Mouse (Mus musculus): ENCODE results near the gene Lad1.

Gene Lad1

DNA sequence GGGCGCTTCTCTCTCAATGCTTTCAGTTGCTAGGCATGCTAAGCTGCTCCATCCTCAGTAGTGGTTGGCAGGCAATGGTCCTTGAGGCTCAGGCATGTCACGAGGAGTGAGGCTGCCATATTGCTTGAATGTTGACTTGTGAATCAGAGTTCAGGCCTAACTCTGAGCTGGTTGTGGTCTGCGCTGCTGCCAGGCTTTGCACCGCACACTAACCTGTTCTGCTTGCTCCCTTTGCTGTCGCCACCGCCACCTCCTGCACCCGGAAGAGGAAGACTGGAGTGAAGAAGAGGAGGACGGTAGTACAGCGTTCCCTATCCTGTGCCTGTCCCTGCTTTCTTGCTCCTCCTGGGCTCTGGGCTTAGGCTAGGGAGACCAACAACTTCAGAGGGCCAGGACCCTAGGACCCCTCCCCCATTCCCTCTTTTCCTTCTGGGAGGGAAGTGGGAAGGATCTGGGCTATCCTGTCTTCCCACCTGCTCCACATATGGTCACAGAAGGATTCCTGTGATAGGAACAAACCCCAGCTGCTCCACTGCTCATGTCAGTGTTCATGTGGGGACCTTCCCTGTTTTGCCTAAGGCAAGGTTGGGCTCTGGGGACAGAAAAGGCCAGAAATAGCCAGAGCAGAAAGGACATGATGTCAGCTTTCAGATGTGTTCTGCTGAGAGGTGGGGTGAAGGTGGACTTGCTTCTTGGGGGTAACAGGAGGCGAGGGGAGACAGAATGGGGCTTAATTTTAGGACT, 25.3 kb downstream of the Lad1 start:
- in situ Hi-C loops (cut with MboI, MseI) = no loop called here

DNA sequence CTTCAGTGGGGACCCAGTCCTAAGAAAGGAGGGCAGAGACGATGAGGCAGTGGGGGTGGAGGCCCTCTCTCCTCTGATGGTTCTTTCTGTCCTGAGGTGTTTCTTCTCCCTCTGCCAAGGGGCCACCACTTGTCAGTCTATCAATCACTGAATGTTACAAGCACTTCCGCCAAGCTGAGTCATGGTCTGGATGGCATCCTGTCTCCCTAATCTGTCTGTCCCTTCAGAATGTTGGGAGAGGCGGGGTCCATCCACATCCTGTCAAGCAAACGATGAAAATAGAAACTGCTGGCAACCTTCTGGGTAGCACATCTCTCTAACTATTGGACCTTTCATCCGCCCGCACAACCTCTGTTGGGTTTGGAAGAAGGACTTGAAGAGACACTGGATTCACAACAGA, 26.1 kb downstream of the Lad1 start:
- in situ Hi-C loops (cut with MboI, MseI) = no loop called here

DNA sequence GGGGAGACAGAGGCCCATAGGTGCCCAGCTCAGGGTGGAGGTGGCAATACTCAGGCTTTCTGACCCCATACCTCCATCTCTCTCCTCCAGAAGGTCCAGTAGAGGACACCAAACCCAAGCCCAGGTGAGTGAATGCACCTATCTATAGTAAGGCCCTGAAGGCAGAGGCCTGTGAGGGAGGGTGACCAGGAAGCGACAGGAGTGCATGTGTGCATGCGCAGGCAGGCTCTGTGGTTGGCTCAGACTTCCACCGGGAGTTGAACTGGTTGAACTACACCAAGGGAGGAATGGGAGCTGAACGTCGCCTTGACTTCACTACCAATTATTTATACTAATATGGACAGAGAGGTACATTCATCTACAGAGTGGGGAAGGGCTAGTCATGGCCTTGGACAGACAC, 28.2 kb downstream of the Lad1 start:
- in situ Hi-C loops (cut with MboI, MseI) = no loop called here

DNA sequence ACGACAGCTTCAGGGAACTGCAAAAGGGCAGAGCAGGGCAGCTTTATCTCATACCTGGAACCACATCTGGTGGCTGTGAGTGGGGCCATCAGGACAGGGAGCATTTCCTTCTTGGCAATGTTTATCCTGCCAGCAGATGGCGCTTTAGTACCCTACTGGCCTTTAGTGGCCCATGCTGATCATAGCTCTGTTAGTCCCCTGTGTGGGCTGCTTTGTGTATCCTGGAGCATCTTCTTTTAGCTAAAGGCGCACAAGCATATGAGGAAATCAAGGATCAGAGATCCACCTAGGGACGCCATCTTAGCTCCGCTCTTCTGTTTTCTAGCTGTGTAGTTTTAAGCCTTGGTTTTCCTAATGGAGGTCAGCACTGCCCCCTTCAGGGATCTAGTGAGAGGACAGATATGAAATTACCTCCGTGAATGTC, 28.8 kb downstream of the Lad1 start:
- in situ Hi-C loops (cut with MboI, MseI) = no loop called here

DNA sequence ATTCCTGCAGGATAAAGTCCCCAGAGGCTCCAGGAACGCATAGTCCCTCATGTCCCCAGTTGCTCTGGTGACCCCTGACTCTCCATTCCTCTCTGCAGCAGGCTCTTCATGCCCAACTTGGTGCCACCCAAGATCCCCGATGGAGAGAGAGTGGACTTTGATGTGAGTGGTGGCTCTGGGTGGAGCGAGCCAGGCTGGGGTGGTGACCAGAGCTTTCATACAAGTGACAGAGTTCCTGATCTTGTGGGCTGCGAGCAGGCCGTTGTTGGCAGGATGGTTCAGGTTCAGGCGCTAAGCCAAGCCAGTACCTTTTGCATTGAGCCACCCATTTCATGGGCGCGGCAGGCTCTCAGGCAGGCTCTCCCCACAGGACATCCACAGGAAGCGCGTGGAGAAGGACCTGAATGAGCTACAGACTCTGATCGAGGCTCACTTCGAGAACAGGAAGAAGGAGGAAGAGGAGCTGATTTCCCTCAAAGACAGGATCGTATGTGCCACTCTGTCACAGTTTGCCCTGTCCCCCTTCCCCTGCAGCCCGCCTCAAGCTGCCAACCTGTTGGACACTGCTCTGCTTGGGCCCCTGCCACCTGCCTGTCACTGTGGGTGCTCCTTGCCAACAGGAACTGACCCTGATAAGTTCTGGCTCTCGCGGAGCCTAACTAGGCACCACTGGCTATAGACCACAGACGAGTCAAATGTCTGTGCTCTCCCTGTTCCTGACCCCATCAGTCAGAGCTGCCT, 29.4 kb downstream of the Lad1 start:
- in situ Hi-C loops (cut with MboI, MseI) = no loop called here

DNA sequence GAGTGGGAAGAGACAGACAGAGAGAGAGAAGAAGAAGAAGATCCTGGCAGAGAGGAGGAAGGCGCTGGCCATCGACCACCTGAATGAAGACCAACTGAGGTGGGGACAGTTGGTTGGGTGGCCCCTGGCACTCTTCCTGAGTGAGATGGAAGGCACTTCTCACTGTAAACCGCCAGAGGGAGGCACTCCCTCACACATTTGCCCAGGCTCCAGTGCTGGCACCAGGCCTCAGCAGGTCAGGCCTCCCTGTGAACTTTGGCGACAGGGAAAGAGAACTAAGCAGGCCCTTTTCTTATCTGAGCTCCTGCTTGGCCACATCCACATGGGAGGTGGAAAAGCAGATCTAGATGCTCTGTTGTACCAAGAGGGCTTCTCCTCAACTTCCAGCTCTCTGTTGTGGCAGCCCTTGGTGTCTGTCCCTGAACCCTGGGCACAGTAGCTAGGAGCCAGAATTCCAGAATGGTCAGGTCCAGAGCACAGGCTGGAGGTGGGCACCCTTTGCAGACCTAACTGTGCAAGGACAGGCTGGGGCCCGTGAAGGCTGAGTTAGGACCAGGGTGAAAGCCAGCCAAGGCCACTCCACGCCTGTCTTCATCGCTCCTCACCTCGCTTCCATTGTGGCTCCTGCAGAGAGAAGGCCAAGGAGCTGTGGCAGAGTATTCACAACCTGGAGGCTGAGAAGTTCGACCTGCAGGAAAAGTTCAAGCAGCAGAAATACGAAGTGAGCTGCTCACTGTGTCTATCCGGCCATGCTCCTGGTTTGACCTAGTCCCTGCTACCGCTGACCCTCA, 32.5 kb downstream of the Lad1 start:
- in situ Hi-C loops (cut with MboI, MseI) = no loop called here

DNA sequence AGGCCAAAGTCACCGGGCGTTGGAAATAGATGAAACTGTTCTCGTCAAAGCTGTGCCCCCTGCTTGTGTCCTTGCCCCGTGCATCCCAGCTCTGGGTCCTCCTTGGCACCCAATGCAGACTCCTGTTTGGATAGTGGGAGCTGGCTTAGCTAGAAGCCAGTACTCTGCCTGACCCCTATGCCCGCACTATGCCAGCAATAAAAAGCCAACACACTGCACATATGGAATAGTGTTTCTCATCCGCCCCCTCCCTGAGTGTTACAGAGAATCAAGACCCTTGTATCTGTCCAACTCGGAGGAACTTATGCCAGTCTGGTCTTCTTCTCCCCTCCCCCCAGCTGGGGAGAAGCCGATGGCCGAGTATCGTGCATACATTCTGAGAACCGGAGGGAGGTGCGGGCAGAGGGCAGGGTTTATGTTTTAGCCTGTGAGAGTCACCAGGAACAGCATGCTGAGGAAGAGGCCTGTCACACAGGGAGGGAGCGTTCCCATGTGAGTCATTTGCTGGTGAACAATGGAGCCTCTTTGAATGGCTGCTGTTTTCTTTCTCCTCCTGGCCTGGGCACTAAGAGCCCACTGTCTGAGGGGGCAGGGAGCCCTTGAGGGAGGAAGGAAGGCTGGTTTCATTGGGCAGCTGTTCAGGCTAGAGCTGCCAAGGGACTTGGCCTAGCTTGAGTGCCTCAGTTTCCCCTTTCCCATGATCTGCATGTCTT, 33.8 kb downstream of the Lad1 start:
- in situ Hi-C loops (cut with MboI, MseI) = no loop called here

DNA sequence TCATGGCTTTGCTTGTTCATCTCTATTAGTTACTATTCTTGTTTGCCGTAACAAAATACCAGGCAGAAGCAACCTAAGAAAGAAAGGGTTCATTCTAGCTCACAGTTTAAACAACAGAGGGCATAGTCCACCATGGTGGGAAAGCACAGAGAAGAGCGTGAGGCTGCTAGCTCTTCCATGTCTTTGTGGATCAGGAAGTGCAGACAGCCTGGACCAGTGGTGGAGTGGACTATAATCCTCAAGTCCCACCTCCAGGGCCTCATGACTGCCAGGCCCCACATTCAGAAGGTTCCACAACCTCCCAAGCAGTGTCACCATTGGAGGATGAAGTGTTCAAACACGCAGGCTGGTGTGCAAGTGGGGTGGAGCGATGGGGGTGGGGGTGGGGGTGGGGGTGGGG, 34.8 kb downstream of the Lad1 start:
- in situ Hi-C loops (cut with MboI, MseI) = no loop called here

DNA sequence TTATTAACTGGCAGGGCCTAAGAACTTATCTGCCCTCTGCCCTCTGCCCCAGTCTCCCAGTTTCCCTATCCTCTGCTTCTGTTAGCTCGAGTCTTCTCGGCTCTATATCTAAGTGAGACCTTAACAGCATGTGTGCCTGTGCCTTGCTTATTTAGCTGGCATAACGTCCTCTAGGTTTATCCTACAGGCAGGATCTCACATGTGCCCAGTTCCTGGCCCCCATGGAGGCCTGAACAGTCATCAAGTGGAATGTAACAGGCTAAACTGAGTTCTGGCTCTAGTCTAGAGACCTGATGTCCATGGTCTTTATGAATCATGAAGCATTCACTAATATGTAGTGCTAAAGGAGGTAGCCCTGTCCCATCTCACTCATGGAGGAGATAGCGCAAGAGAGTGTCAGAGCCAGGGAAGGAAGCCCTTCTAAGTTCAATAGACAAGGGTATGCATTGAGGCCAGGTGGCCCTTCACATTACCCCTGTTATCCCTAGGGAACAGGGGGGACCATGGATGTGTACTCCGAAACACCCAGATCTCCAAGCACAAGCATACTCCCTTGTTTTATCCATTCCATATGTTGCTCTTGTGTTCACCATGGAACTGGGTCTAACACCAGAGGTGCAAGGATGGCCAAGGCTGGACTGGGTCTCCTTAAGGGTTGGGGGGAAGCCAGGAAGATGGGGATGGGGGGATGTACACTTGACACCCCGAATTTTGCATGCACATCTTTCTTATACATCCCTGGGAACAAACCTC, 36.4 kb downstream of the Lad1 start:
- in situ Hi-C loops (cut with MboI, MseI) = no loop called here

DNA sequence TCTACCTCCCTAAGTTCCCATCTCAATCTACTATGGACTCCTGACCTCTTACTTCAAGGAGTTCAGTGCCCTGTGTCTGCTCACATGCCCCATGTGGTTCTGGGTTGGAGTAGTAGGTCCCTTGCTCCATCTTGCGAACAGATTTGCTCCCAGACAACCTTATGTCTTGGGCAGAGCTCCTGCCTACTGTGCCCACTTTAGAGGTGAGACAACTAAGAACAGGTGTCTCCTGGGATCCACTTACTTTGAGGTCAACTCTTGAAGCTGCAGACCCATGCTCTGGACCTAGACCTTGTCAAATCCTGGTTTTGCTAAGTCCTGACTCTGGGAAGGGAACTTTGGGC, 36.9 kb downstream of the Lad1 start:
- in situ Hi-C loops (cut with MboI, MseI) = no loop called here

DNA sequence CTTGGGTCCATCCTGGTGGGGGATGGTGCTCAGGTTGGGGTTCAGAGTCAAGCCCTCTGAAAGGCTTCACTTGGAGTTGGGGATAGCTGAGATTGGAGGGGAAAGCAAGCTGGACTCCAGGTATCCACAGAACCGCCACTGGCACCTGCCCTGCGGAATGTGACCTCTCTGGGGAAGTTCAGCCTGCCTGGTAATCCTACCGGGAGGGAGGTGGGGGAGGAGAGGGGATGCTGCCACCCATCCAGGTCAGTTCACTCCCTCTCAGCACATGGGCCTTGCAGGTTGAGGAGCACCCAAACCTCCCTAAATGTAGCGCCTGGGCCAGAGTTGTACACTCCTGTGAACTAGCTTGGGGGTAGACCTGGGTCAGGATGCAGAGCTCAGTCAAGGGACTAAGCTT, 37.7 kb downstream of the Lad1 start:
- in situ Hi-C loops (cut with MboI, MseI) = no loop called here

DNA sequence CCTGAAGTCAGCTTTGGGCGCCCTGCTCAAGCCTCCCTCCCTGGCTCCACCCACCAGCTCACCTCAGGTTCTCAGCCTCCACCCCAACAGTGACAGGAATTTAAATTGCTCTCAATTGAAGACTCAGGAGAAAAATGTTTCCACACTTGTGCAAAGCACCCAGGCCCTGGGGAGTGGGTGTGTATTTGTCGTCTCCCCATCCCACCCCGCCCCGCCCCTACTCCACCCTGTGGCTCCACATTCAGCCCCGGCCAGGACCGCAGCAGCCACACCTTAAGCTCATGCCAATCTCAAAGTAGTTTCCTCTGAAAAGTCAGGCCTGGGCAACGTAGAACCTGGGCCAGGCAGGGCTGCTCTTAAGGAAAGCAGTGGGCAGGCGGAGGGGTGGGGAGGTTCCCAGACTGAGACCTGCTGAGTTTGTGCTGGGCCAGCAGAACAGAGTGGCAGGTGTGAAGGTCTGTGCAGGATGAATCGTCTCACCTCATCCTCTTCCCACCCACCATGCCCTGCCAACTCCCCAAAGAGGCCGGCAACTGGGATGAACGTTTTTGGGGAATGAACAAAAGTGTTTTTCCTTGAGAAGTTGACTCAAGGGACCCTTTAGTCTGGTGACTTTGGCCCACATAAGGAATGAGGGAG, 38.9 kb downstream of the Lad1 start:
- in situ Hi-C loops (cut with MboI, MseI) = no loop called here

DNA sequence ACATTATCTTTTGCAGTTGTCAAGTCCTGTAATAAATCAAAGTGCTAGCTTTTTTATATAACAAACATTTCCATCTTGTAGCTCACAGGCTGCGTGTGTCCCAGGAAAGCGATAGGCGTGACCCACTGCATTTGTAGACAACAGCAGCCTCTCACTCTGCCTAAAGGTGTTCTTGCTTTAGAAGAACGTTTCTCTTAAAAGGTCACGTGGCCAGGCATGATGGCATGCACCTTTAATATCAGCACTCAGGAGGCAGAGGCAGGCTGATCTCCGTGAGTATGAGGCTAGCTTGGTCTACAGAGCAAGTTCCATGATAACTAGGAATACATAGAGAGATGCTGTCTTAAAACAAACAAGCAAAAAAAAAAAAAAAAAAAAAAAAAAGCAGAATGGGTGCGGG, 40.1 kb downstream of the Lad1 start:
- in situ Hi-C loops (cut with MboI, MseI) = no loop called here

DNA sequence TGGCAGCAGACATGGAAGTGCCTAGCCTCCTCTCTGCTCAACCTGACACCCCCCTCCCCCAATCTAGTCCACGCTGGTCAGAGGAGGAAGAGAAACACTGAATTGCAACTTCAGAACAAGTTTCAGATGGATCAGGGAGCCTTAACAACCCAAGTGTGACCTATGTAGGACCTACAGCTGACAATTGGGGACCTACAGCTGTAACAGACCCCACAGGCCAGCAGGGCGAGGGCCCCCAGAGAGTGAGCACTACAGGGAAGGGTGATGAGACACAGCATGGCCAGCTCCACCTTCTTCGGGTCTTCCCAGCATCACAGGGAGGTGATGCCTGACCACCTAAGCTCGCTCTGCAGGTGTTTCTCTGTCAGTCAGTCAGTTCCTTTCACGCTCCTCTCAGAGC, 42.7 kb downstream of the Lad1 start:
- in situ Hi-C loops (cut with MboI, MseI) = no loop called here

DNA sequence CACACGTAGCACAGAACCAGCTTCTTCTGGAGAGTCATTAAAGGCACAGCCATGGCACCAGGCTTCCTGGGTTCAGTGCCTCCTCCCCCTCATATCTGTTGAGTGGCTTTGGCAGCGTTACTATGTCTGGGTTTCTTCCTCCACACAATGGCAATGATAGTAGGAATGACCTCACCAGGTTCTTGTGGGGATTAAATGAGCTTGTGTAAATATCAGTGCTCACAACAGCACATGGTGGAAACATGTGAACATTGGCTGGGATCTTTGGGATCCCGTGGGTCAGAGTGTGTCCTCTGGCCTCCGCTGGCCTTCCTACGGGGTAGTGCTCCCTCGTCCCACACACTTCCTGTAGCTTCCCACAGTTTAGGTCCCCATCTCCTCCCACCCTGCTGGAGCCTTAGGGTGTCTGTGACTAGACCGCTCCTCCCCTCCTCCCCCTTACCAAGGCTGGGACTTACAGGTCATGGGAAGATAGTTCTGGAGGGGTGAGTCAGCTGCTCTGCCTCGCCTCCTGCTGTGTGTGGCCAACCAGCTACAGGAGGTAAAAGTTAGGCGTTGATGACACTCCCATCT, 43.7 kb downstream of the Lad1 start:
- in situ Hi-C loops (cut with MboI, MseI) = no loop called here

DNA sequence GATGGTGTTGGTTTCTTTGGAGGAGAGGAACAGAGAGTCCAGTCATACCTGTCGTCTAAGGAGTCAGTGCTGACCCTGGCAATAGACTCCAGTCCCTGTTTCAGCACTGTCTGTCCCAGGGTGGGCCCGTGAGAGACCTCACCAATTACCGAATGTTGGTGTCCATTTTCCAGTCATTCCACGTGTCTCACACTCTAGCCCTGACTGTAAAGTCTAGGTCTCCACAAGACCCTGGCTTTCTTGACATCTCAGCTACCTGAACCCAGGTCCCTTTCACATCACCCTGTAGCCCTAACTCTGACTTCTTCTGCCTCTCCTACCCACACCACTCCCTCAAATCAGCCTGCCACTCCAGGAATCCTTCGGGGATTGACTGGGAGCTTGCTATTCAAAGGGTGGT, 44.2 kb downstream of the Lad1 start:
- in situ Hi-C loops (cut with MboI, MseI) = no loop called here

DNA sequence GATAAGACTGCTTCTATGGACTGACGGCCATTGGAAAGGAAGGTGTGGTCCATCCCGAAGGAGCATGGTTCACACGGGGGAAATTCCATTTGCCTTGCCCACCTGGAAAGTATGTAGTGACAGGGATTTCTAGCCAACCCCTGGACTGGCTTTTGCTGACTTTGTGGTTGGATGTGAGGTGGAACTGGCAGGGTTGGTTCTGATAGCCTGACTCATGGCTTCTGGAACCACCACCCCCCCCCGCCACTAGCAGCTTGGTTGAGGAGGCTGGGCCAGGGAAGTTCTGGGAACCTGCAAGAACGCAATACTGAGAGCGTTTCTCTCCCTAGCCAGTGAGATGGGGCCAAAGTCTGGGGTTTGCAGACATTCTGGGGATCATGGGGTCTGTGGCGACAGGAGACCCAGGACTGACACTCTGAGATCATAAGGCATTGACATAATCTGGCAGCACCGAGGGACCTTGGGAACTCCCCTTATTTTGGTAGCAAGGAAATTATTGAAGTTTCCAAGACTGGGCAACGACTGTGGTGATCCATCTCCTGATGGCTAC, 45.5 kb downstream of the Lad1 start:
- in situ Hi-C loops (cut with MboI, MseI) = no loop called here

DNA sequence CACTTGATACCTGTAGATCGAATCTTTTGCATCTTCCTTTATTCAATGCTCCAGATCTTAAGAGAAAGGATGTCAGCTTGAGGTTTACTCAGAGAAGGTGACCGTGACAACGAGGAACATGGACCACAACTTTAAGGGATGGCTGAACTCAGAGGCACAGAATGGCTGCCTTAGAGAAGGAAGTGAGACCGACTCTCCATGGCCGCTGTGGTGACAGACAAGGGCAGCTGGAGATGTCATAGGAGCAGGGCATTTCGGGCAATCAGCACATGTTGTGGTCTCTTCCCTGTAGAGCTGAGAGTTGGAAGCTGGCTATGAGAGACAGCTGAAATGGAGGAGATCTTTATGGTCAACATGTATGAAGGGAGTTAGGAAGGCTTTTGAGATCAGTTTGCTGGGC, 46.4 kb downstream of the Lad1 start:
- in situ Hi-C loops (cut with MboI, MseI) = loop anchor here (5.0 kb wide), 1 partner anchor 77 kb away; no protein-coding TSS in a partner anchor

DNA sequence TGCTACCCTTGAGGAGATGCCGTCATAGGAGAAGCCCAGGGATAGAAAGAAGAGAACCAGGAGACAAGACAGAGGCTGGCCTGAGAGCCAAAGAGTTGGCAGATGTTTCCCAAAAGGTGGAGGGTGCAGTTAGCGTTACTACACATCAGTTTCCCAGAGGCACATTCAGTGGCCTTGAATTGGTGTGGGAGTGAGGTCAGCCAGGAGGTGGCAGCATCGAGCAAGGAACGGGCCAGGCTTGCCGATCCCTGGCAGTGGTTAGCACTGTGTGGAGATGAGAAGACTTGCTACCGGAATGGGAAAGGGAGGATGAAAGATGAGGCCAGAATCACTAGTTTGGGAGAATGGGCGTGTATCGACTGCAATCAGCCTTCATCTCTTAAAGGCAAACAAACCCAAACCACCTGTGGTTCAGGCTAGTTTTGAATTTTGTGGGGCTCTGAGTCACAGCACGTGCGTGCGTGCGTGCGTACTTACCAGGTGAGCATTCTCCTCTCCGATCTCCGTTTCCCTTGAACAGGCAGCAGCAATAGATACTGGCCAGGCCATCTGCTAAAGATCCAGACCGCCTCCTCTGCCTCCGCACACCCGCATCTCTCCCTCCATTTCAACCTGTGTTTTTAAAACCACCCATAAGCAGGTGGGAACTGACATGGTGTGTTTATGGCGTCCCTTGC, 47.3 kb downstream of the Lad1 start:
- in situ Hi-C loops (cut with MboI, MseI) = loop anchor here (5.0 kb wide), 1 partner anchor 77 kb away; no protein-coding TSS in a partner anchor
